In genomic region chr5:124326829-124327228, GRCm38 (mm10) we compare ENCODE assay signal across 8 mouse cellular contexts. TPM values are rescaled to one million over a fixed set of nuclear protein-coding genes. Genes with fewer than 3 reads are reported as not detected.
DNase-seq lines count a peak whose midpoint lies in the region; ATAC-seq and TF ChIP-seq lines count a peak whose summit lies in the region.

No protein-coding gene starts in this region.

- no peak for DNase-seq in kidney, postnatal 10 days
- DNase-seq in embryo, embryonic 10.5 days (ENCODE audit: low spot score): no peak
- no peak for DNase-seq in urinary bladder, adult 2 months (ENCODE audit: low spot score)
- no peak for DNase-seq in adrenal gland, postnatal 14 days

- no peaks in the 10 kb centered on the region for H3K9me3 ChIP-seq in kidney, embryonic 16.5 days (ENCODE audit: low read length)
- H3K9me3 ChIP-seq in hindbrain, embryonic 15.5 days: no peaks in the 10 kb centered on the region

- TF ChIP-seq POLR2A in cortical plate, adult 2 months (IDR thresholded peaks at IDR 0.05; ENCODE audit: extremely low read depth, insufficient read depth, low read length): no peak
- no peak for TF ChIP-seq POLR2A in myocyte (IDR thresholded peaks at IDR 0.05; ENCODE audit: insufficient read length, low read depth)

- H3K4me3 ChIP-seq in kidney, embryonic 16.5 days (ENCODE audit: low read length): peak overlapping the region; percentile 85
- peak overlapping the region; percentile 51 for H3K4me3 ChIP-seq in cortical plate, adult 2 months (ENCODE audit: insufficient read depth, low read length)
- peak overlapping the region; percentile 61 for H3K4me3 ChIP-seq in hindbrain, embryonic 15.5 days
- H3K4me3 ChIP-seq in myocyte: peak overlapping the region; percentile 85

- peak overlapping the region; percentile 62 for H3ac ChIP-seq in myocyte (ENCODE audit: control insufficient read depth, insufficient read length)

- peaks cover 16% of the 10 kb centered on the region for H3K4me1 ChIP-seq in kidney, embryonic 16.5 days (ENCODE audit: insufficient read depth, low read length)
- no peaks in the 10 kb centered on the region; the same call in 1 of the 2 replicates for H3K4me1 ChIP-seq in cortical plate, adult 2 months (ENCODE audit: control insufficient read depth, insufficient read depth, low read length)
- peaks cover 24% of the 10 kb centered on the region for H3K4me1 ChIP-seq in hindbrain, embryonic 15.5 days (replicated peaks)

- H3K36me3 ChIP-seq in kidney, embryonic 16.5 days (ENCODE audit: insufficient read depth, low read length): peaks cover 10% of the 10 kb centered on the region; the same call in 1 of the 2 replicates
- H3K36me3 ChIP-seq in hindbrain, embryonic 15.5 days: peaks cover 12% of the 10 kb centered on the region
- H3K36me3 ChIP-seq in myocyte (ENCODE audit: control insufficient read depth, insufficient read depth): peaks cover 5% of the 10 kb centered on the region

- TF ChIP-seq CTCF in cortical plate, adult 2 months (IDR thresholded peaks at IDR 0.05; ENCODE audit: extremely low read depth, insufficient read depth, low read length): no peak

- H3K79me2 ChIP-seq in myocyte (ENCODE audit: control insufficient read depth, insufficient read depth): peaks cover 18% of the 10 kb centered on the region

- ATAC-seq in kidney, embryonic 16.5 days (ENCODE audit: low FRiP score, low TSS enrichment): no peak
- no peak for ATAC-seq in hindbrain, embryonic 15.5 days (ENCODE audit: low FRiP score, low read depth)

- peak overlapping the region; percentile 96 for H3K4me2 ChIP-seq in kidney, embryonic 16.5 days (replicated peaks; ENCODE audit: low read depth, low read length)
- peak overlapping the region; percentile 72 for H3K4me2 ChIP-seq in hindbrain, embryonic 15.5 days
- H3K4me2 ChIP-seq in myocyte (ENCODE audit: low read depth): peak overlapping the region; percentile 84

- WGBS in kidney, embryonic 16.5 days: 2% methylated on average over 8 of the region's 8 CpGs
- WGBS in hindbrain, embryonic 15.5 days: 3% methylated on average over 8 of the region's 8 CpGs

- no peaks in the 10 kb centered on the region for H3K27me3 ChIP-seq in kidney, embryonic 16.5 days (ENCODE audit: insufficient read depth, low read length)
- H3K27me3 ChIP-seq in hindbrain, embryonic 15.5 days: no peaks in the 10 kb centered on the region
- H3K27me3 ChIP-seq in myocyte (ENCODE audit: control insufficient read depth, insufficient read depth, insufficient read length): no peaks in the 10 kb centered on the region

- H3K9ac ChIP-seq in kidney, embryonic 16.5 days (replicated peaks; ENCODE audit: low read length): peak overlapping the region; percentile 87
- H3K9ac ChIP-seq in hindbrain, embryonic 15.5 days: peak overlapping the region; percentile 77

- peak overlapping the region; percentile 96 for H3K27ac ChIP-seq in kidney, embryonic 16.5 days (ENCODE audit: low read length)
- no peak overlapping the region for H3K27ac ChIP-seq in cortical plate, adult 2 months (ENCODE audit: insufficient read depth, low read length)
- H3K27ac ChIP-seq in hindbrain, embryonic 15.5 days (replicated peaks): peak overlapping the region; percentile 98

TF ChIP-seq in myocyte, 11 proteins besides CTCF, POLR2A, EP300 and RAD21:
- TF ChIP-seq SRF (IDR thresholded peaks at IDR 0.05; ENCODE audit: control insufficient read depth, insufficient read length, low read depth) (no peak), MYOD1 (IDR thresholded peaks at IDR 0.05; ENCODE audit: control insufficient read depth in 1 of 3, insufficient read length in 2 of 3, low read depth in 2 of 3) (no peak), CEBPB (IDR thresholded peaks at IDR 0.05; ENCODE audit: insufficient read depth, poor library complexity, severe bottlenecking) (peak; percentile 73; the same call in 1 of the 2 replicates), USF1 (IDR thresholded peaks at IDR 0.05; ENCODE audit: low read depth) (no peak)

RNA-seq across cellular contexts. Expression of gene Mphosph9, which starts 0.9 kb away (rescaled TPM):
- 10.8 and 13.8 TPM in 2 replicates for polyA plus RNA-seq in kidney, embryonic 16.5 days (2015; fragmentation: Nextera tagmentation; extraction: Ambion mirVana)
- 21.0 and 22.3 TPM in 2 replicates for polyA plus RNA-seq in cortical plate, adult 2 months (2012; rRNA removed)
- polyA plus RNA-seq in hindbrain, embryonic 15.5 days (2015; fragmentation: Nextera tagmentation; extraction: Ambion mirVana): 10.8 and 11.4 TPM in 2 replicates
- polyA plus RNA-seq in myocyte (2012; fragmentation: generic; extraction: Trizol): 2.4 TPM
- 7.2 and 7.7 TPM in 2 replicates for polyA plus RNA-seq in urinary bladder, adult 2 months (2012; rRNA removed)
- 6.6 and 7.7 TPM in 2 replicates for total RNA-seq in adrenal gland, postnatal 14 days (2021)

RNA-seq across cellular contexts. Expression of gene 2810006K23Rik, which starts 1.1 kb away (rescaled TPM):
- 18.5 and 20.4 TPM in 2 replicates for polyA plus RNA-seq in kidney, embryonic 16.5 days (2015; fragmentation: Nextera tagmentation; extraction: Ambion mirVana)
- polyA plus RNA-seq in cortical plate, adult 2 months (2012; rRNA removed): 13.5 and 13.6 TPM in 2 replicates
- polyA plus RNA-seq in hindbrain, embryonic 15.5 days (2015; fragmentation: Nextera tagmentation; extraction: Ambion mirVana): 15.4 and 16.2 TPM in 2 replicates
- 7.2 TPM for polyA plus RNA-seq in myocyte (2012; fragmentation: generic; extraction: Trizol)
- polyA plus RNA-seq in urinary bladder, adult 2 months (2012; rRNA removed): 9.1 and 9.6 TPM in 2 replicates
- total RNA-seq in adrenal gland, postnatal 14 days (2021): 12.9 and 13.7 TPM in 2 replicates

RNA-seq across cellular contexts. Expression of gene Cdk2ap1, which starts 36.1 kb away (rescaled TPM):
- 28.4 and 29.9 TPM in 2 replicates for polyA plus RNA-seq in kidney, embryonic 16.5 days (2015; fragmentation: Nextera tagmentation; extraction: Ambion mirVana)
- 252 and 264 TPM in 2 replicates for polyA plus RNA-seq in cortical plate, adult 2 months (2012; rRNA removed)
- 144 and 145 TPM in 2 replicates for polyA plus RNA-seq in hindbrain, embryonic 15.5 days (2015; fragmentation: Nextera tagmentation; extraction: Ambion mirVana)
- polyA plus RNA-seq in myocyte (2012; fragmentation: generic; extraction: Trizol): 236 TPM
- 106 and 119 TPM in 2 replicates for polyA plus RNA-seq in urinary bladder, adult 2 months (2012; rRNA removed)
- total RNA-seq in adrenal gland, postnatal 14 days (2021): 143 and 159 TPM in 2 replicates
